Mouse (Mus musculus) lung, adult 2 months (tissue): ENCODE results near the gene Snx33. TPM values are rescaled to one million over a fixed set of nuclear protein-coding genes. Genes with fewer than 3 reads are reported as not detected.

Experiments
- DNase-seq: peaks from one replicate; pipeline ENCODE4 v3.0.0; 2022
- H3K4me1 ChIP-seq: fragments of 200-500 bp; 2 replicates; pipeline ENCODE4 v1.6.1; 2011; ENCODE audit warnings: low read length; ENCODE audit not compliant: control insufficient read depth, insufficient read depth
- H3K4me3 ChIP-seq: fragments of 200-500 bp; replicated peaks from 2 replicates; pipeline ENCODE3; 2011; ENCODE audit warnings: low read depth, mild to moderate bottlenecking, control low read depth, low read length; ENCODE audit errors: extremely low read depth
- CTCF ChIP-seq: fragments of 200-500 bp; IDR thresholded peaks from 2 replicates; pipeline ENCODE4 v1.5.1; 2011; ENCODE audit warnings: mild to moderate bottlenecking, low read length, control low read depth; ENCODE audit not compliant: insufficient read depth
- POLR2A ChIP-seq: fragments of 200-500 bp; IDR thresholded peaks from 2 replicates; pipeline ENCODE4 v1.6.1; 2011; ENCODE audit warnings: low read depth, mild to moderate bottlenecking, control low read depth, low read length, borderline replicate concordance; ENCODE audit errors: extremely low read depth
- WGBS: fragments of 180-500 bp; shearing (Covaris S2); methylation state at CpG from one replicate; pipeline ENCODE4 v1.1.7; 2018; 5-methylcytosine and 5-hydroxymethylcytosine counted together
- polyA plus RNA-seq: library from polyadenylated mRNA; depleted of rRNA; stranded (reverse); fragments of >200 nt; gene quantifications from 2 replicates; pipeline ENCODE4 v1.2.3, GENCODE M21; 2012

Snx33 gene
- polyA plus RNA-seq, 1 experiment = 23.6 TPM

DNA sequence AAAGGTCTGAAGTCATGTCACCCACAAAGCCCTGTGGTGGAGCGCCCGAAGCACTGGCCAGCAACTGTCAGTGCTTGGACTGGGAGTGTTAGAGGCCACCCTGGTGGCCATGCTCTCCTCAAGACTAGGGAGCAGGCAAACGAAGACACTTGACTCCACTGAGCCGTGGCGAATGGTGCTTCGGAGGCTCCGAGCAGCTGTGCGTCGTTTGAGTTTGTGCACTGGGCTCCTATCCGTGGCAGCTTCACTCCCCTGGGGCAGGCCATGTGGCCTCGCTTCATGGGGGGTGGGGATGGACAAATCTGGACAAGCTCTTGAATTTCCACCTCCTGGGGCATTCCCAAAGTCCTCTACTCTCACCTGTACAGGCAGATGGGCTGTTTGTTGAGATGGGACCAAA lies 28.8 kb downstream of the Snx33 start:
- 84% methylated on average over 11 of the region's 11 CpGs for WGBS
- Histone ChIP-seq H3K4me1 (peaks cover 9% of the 10 kb centered on the region; the same call in 1 of the 2 replicates), H3K4me3 (no peak overlapping the region)
- TF ChIP-seq POLR2A (no peak), CTCF (no peak)
- no peak for DNase-seq

DNA sequence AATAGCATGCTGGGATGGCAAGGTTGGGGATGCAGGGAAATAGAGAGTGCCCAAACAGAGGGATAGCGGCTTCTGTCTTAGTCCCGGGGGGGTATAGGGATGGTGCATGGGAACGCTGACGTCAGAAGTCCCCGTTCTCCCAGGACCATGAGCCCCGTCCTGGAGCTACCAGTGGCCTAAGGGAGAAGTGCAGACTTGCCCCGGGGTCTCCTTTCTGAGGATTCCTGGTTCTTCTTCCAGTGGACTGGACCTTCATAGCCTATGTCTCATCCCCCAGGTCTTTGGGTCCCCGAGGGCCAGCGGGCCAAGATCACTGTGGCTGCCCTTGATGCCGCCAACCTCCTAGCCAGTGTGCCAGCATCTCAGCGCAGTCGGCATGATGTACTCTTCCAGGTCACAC lies 31.4 kb downstream of the Snx33 start:
- peaks cover 9% of the 10 kb centered on the region; the same call in 1 of the 2 replicates for H3K4me1 ChIP-seq

DNA sequence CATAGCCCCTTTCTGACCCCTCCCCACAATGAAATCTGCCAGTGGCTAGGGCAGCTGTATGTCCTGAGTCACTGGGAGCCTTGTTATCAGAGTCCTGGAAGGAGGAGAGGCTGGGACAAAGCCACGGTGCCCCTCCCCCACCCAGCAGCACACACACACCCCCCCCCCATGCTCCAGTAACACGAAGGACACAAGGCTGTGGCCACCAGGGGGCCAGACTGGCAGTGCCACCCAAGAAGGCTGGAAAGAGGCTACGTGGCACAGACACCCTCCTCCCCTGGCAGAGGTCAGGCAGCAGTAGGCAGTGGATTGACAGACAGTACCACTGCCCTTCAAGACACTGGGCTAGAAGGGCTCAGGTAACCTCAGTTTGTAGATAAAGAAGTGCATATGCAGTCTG lies 34.2 kb downstream of the Snx33 start:
- Histone ChIP-seq H3K4me1 (peaks cover 4% of the 10 kb centered on the region), H3K4me3 (no peak overlapping the region)
- WGBS = 9% methylated on average over 3 of the region's 3 CpGs
- TF ChIP-seq POLR2A (no peak), CTCF (peak; percentile 30; the same call in 1 of the 2 replicates)
- no peak for DNase-seq

More for the DNA sequence above, 31.4 kb downstream of the Snx33 start:
- TF ChIP-seq POLR2A = no peak
- TF ChIP-seq CTCF = no peak
- DNase-seq = no peak
- no peak overlapping the region for H3K4me3 ChIP-seq
- 84% methylated on average over 12 of the region's 12 CpGs for WGBS

DNA sequence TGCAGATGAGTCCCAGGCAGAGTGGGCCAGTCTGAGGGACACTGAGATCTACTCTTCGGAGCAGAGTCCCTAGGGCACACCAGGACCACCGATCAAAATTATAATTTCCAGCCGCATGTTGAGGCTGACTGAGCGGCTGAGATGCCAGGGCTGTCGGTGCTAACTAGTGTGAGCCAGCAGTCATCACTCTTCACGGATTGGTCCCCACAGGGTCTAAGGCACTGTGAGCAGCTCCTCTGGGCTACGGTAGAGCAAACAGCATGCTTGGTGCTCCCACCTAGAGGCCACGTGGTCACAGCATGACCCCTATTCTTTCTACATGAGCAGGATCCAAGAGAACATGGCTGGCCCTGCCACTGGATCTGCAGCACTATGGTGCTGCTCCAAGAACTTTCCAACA lies 34.9 kb downstream of the Snx33 start:
- no peak overlapping the region for H3K4me3 ChIP-seq
- peaks cover 4% of the 10 kb centered on the region for H3K4me1 ChIP-seq
- DNase-seq = no peak
- TF ChIP-seq POLR2A (no peak), CTCF (no peak)
- WGBS = 73% methylated on average over 8 of the region's 8 CpGs

DNA sequence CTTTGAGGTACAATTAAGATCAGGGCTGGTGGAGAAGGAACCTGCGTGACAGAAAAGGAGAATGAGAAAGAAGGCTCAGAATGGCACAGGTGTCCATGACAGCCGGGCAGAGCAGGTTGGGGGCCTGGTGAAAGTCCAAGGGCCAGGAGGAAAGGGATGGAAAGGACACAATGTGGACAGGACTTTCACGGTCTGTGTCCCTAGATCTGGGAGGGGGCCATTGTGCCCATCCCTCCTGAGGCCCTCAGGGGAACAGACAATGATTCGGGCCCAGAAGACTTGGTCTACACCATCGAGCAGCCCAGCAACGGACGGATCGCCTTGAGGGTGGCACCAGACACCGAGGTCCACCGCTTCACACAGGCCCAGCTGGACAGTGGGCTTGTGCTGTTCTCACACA lies 36.1 kb downstream of the Snx33 start:
- 90% methylated on average over 10 of the region's 10 CpGs for WGBS
- DNase-seq = no peak
- H3K4me1 ChIP-seq = peaks cover 4% of the 10 kb centered on the region

DNA sequence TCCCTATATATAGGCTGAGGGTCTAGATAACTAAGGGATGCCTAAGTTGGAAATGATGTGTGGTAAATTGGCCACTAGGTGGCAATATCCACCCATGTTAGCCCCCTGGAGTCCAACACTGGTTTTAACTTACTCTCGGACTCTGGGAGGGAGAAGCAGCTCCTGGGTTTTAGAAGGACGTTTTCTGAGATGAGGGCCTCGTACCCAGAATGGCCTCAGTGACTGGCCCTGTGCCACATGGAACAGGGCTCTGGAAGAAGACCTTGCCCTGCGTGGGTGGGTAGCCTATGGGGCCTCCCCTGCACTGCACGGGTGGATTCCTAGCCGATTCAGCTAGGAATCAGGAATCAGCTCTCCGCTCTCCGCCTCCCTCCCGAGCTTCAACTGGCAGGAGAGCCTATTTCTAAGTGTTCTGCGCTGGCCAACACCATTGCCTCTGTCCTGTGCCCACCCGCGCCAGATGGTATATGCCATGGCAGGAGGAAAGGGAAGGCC lies 36.6 kb downstream of the Snx33 start:
- DNase-seq = peak; percentile 56
- H3K4me1 ChIP-seq = peaks cover 4% of the 10 kb centered on the region
- TF ChIP-seq CTCF (peak; percentile 45), POLR2A (no peak)
- H3K4me3 ChIP-seq = no peak overlapping the region
- WGBS = 38% methylated on average over 12 of the region's 12 CpGs

More for the DNA sequence above, 36.1 kb downstream of the Snx33 start:
- TF ChIP-seq CTCF = no peak
- TF ChIP-seq POLR2A = no peak
- H3K4me3 ChIP-seq = no peak overlapping the region

DNA sequence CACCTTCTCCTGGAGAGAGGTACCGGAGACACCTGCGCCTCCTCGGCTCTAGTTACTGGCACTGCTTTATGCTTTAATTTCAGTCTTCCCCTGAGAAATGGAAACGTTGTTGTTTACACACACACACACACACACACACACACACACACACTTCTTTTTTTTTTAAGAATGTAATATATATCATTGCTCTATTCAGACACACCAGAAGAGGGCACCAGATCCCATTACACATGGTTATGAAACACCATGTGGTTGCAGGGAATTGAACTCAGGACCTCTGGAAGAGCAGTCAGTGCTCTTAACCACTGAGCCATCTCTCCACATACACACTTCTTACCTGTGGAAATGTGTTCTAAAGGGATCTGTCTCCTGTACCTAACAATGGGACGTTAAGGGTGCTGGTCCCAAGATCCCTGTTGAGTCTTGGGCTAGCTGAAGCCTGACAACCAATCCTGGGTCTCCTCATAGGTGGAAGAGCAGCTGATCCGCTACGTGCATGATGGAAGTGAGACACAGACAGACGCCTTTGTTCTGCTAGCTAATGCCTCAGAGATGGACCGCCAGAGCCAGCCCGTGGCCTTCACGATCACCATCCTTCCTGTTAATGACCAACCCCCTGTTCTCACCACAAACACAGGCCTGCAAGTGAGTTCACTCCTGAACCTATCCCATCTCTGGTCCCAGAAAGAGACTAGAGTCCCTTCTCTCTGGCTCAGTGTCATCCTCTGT lies 37.5 kb downstream of the Snx33 start:
- 62% methylated on average over 11 of the region's 11 CpGs for WGBS
- TF ChIP-seq CTCF (no peak), POLR2A (no peak)

DNA sequence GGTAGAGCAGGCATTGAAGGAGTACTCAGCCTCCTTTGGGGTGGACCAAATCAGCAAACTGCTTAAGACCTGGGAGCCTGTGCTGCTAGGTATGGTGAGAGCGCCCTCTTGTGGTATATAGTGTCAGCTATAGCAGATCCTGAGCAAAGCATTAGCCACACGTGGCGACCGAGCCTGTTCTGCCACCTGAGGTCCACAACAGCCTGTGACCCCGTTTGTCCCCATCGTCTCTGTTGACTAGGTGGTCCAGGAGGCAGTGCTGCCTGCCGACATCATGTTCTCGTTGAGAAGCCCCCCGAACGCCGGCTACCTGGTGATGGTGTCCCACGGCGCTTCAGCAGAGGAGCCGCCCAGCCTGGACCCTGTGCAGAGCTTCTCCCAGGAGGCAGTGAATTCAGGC lies 38.4 kb downstream of the Snx33 start:
- DNase-seq = peak; percentile 42
- Histone ChIP-seq H3K4me1 (peaks cover 4% of the 10 kb centered on the region), H3K4me3 (no peak overlapping the region)
- WGBS = 16% methylated on average over 14 of the region's 14 CpGs
- no peak for TF ChIP-seq POLR2A
- peak; percentile 85 for TF ChIP-seq CTCF

More for the DNA sequence above, 37.5 kb downstream of the Snx33 start:
- no peak for DNase-seq
- no peak overlapping the region for H3K4me3 ChIP-seq
- peaks cover 4% of the 10 kb centered on the region for H3K4me1 ChIP-seq

DNA sequence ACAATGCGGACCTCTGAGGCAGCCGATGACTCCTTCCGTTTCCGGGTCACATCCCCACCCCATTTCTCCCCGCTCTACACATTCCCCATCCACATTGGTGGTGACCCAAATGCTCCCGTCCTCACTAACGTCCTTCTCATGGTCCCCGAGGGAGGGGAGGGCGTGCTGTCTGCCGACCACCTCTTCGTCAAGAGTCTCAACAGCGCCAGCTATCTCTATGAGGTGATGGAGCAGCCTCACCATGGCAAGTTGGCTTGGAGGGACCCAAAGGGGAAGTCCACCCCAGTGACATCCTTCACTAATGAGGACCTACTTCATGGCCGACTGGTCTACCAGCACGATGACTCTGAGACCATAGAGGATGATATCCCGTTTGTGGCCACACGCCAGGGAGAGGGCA lies 40.6 kb downstream of the Snx33 start:
- WGBS = 93% methylated on average over 16 of the region's 16 CpGs
- Histone ChIP-seq H3K4me3 (no peak overlapping the region), H3K4me1 (peaks cover 4% of the 10 kb centered on the region)
- no peak for TF ChIP-seq POLR2A
- TF ChIP-seq CTCF = no peak
- no peak for DNase-seq

DNA sequence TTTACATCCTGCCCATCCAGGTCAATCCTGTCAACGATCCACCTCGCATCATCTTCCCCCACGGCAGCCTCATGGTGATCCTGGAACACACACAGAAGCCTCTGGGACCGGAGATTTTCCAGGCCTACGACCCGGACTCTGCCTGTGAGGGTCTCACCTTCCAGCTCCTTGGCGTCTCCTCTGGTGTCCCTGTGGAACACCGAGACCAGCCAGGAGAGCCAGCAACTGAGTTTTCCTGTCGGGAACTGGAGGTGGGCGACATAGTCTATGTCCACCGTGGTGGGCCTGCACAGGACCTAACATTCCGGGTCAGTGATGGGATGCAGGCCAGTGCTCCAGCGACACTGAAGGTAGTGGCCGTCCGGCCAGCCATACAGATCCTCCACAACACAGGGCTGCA lies 41.6 kb downstream of the Snx33 start:
- TF ChIP-seq POLR2A (no peak), CTCF (no peak)
- Histone ChIP-seq H3K4me3 (no peak overlapping the region), H3K4me1 (peaks cover 3% of the 10 kb centered on the region)
- no peak for DNase-seq
- WGBS = 87% methylated on average over 15 of the region's 15 CpGs
